Mouse (Mus musculus): ENCODE results near the gene Dhh. TPM values are rescaled to one million over a fixed set of nuclear protein-coding genes. Genes with fewer than 3 reads are reported as not detected.
A peak's percentile ranks its signal among the peaks of the same experiment; 100 is the strongest.

The Dhh gene
- total and polyA plus RNA-seq, 3 experiments = not detected

DNA sequence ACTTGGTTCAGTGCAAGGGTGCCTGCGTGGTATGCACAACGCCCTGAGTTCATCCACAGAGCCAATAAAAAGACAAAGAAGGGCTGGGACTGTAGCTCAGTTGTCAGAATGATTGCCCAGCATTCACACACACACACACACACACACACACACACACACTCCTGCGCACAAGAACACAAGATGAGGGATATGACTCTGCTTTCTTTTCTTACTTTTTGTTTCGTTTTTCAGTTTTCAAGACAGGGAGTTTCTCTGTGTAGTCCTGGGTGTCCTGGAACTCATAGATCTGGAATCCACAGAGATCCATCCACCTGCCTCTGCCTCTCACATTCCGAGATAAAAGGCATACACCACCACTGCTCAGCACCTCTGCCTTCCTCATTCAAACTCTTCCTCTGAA, 29.2 kb upstream of the Dhh start:
- in situ Hi-C loops (cut with MboI; ENCODE audit: low pct_ligation_motif_present, low pct_unique_long_range_greater_than_20kb, low sequenced_read_pairs) = loop anchor here (10.0 to 25.0 kb wide), 3 partner anchors 1265 to 1433 kb away; no protein-coding TSS in a partner anchor
- no peak overlapping the region for H3K27ac ChIP-seq (ENCODE audit: insufficient read depth, low read depth)
- H3K36me3 ChIP-seq (replicated peaks in 1 of 2; ENCODE audit: control insufficient read depth in 1 of 2, insufficient read depth in 1 of 2, low read length in 1 of 2) = peaks cover 10 to 20% of the 10 kb centered on the region in 2 experiments
- no peaks in the 10 kb centered on the region for H3K27me3 ChIP-seq (replicated peaks)
- H3K4me2 ChIP-seq (ENCODE audit: insufficient read depth, low read depth, poor library complexity, severe bottlenecking) = peak overlapping the region; percentile 48
- DNase-seq (ENCODE audit: extremely low read depth) = no peak
- TF ChIP-seq TBP (conservative IDR thresholded peaks at IDR 0.05; ENCODE audit: low read depth, low read length) (no peak), MEF2A (IDR thresholded peaks at IDR 0.05; ENCODE audit: borderline replicate concordance, low read depth, low read length) (no peak), CHD1 (IDR thresholded peaks at IDR 0.05; ENCODE audit: low read depth, low read length) (no peak), CHD2 (IDR thresholded peaks at IDR 0.05; ENCODE audit: low read length) (no peak), TCF12 (IDR thresholded peaks at IDR 0.05; ENCODE audit: low read depth, low read length) (no peak), E2F4 (IDR thresholded peaks at IDR 0.05; ENCODE audit: insufficient replicate concordance, low read depth, low read length) (no peak), MAX (IDR thresholded peaks at IDR 0.05; ENCODE audit: low read length) (no peak), ZNF384 (IDR thresholded peaks at IDR 0.05; ENCODE audit: low read depth, low read length) (no peak), NELFE (IDR thresholded peaks at IDR 0.05; ENCODE audit: low read depth, low read length) (no peak), MAFK (IDR thresholded peaks at IDR 0.05; ENCODE audit: insufficient replicate concordance, low read length) (no peak), RAD21 (IDR thresholded peaks at IDR 0.05; ENCODE audit: low read depth, low read length) (no peak), JUN (IDR thresholded peaks at IDR 0.05; ENCODE audit: insufficient read depth, low read depth, low read length) (no peak), ZKSCAN1 (IDR thresholded peaks at IDR 0.05; ENCODE audit: borderline replicate concordance, low read depth, low read length) (no peak), EP300 (IDR thresholded peaks at IDR 0.05; ENCODE audit: low read length) (peak; percentile 41; the same call in 1 of the 2 replicates), MYC (IDR thresholded peaks at IDR 0.05; ENCODE audit: low read depth, low read length) (no peak), BHLHE40 (IDR thresholded peaks at IDR 0.05; ENCODE audit: low read depth, low read length) (0 out of 2 replicates have a peak, but pooled peaks have one; percentile 41), IRF4 (IDR thresholded peaks at IDR 0.05; ENCODE audit: low read depth, low read length) (peak; percentile 84), CTCF (conservative IDR thresholded peaks at IDR 0.05 in 1 of 2, IDR thresholded peaks at IDR 0.05 in 1 of 2; ENCODE audit: low read depth in 2 of 2, low read length in 2 of 2) (no peak), SIN3A (IDR thresholded peaks at IDR 0.05; ENCODE audit: low read length) (peak; percentile 64; the same call in 1 of the 2 replicates), ZMIZ1 (IDR thresholded peaks at IDR 0.05; ENCODE audit: low read depth, low read length) (no peak), RCOR1 (conservative IDR thresholded peaks at IDR 0.05; ENCODE audit: low read depth, low read length) (no peak), GABPA (IDR thresholded peaks at IDR 0.05; ENCODE audit: insufficient replicate concordance, low read depth, low read length) (no peak), ETS1 (conservative IDR thresholded peaks at IDR 0.05; ENCODE audit: low read depth, low read length) (peak; percentile 67; the same call in 1 of the 2 replicates), HCFC1 (IDR thresholded peaks at IDR 0.05; ENCODE audit: low read depth, low read length) (no peak), MAZ (IDR thresholded peaks at IDR 0.05; ENCODE audit: low read depth, low read length) (no peak), POLR2A (IDR thresholded peaks at IDR 0.05; ENCODE audit: low read depth, low read length) (no peak), MXI1 (IDR thresholded peaks at IDR 0.05; ENCODE audit: low read depth, low read length) (no peak), KAT2A (IDR thresholded peaks at IDR 0.05; ENCODE audit: insufficient replicate concordance, low read length) (no peak), NRF1 (IDR thresholded peaks at IDR 0.05; ENCODE audit: low read depth, low read length) (peak; percentile 43; the same call in 1 of the 2 replicates), UBTF (IDR thresholded peaks at IDR 0.05; ENCODE audit: low read depth, low read length) (no peak), POLR2AphosphoS2 (IDR thresholded peaks at IDR 0.05; ENCODE audit: low read depth, low read length) (no peak), PAX5 (IDR thresholded peaks at IDR 0.05; ENCODE audit: low read length) (no peak), SMC3 (IDR thresholded peaks at IDR 0.05; ENCODE audit: low read depth, low read length) (no peak), USF2 (conservative IDR thresholded peaks at IDR 0.05; ENCODE audit: low read depth, low read length) (no peak), ZC3H11A (IDR thresholded peaks at IDR 0.05; ENCODE audit: low read depth, low read length) (no peak), ELF1 (IDR thresholded peaks at IDR 0.05; ENCODE audit: low read depth, low read length) (no peak), USF1 (IDR thresholded peaks at IDR 0.05; ENCODE audit: low read depth, low read length) (no peak), JUND (conservative IDR thresholded peaks at IDR 0.05; ENCODE audit: low read depth, low read length) (no peak)
- no peak overlapping the region for H3K4me3 ChIP-seq (replicated peaks in 1 of 3; ENCODE audit: low read depth in 2 of 3, low read length in 2 of 3, poor library complexity in 1 of 3)
- H3K79me2 ChIP-seq (replicated peaks; ENCODE audit: control insufficient read depth, extremely low read depth, insufficient read depth, poor library complexity, severe bottlenecking) = no peaks in the 10 kb centered on the region
- H3K9ac ChIP-seq (ENCODE audit: insufficient read depth, low read depth) = 0 out of 2 replicates have a peak overlapping the region, but pooled peaks have one; percentile 24
- peaks cover 3% of the 10 kb centered on the region for H3K9me3 ChIP-seq (replicated peaks; ENCODE audit: low read length)
- dilution Hi-C loops (cut with MboI; ENCODE audit: extremely low pct_ligation_motif_present, extremely low pct_unique_long_range_greater_than_20kb, low sequenced_read_pairs) = no loop called here
- peaks cover 2 to 28% of the 10 kb centered on the region in 2 experiments for H3K4me1 ChIP-seq (ENCODE audit: control insufficient read depth in 1 of 2, insufficient read depth in 2 of 2)

Data from CH12.LX (cell line).